Mouse (Mus musculus): Measurements from ENCODE around the gene Shisa3.

DNA sequence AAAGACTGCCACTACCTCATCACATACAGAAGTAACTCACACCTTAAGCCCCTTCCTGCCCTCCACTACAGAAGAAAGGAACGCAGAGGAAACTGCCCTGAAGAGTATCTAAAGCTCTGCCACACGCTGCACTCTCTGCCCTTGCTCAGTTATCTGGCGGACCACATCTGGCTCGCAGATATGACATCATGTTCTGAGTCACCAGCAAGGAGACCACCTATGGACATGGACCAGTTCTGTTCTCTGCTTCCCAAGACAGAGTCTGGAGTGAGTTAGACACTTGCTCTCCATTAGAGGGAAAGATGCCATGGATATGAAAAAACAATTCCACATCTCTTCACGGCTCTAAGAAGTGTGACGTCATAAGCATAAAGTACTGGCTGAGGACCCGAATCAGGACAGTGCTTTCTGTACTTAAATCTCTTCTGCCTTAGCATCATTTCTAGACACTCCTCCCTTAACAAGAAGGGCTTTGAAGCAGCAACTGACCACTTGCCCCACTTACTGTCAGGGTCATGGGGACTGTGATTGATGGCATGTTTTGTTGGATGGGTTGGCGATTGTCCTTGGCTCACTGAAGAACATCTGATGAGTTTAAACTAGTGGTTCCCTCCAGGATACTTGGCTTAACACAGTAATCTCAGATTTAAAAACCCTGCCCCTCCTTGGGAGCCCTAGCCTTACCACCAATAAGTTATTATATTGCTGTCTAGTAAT is 33.1 kb downstream of the Shisa3 start:
- TF ChIP-seq CTCF (conservative IDR thresholded peaks at IDR 0.05; ENCODE audit: insufficient read depth, insufficient read length, low read depth, low read length) (no peak), POLR2A (IDR thresholded peaks at IDR 0.05; ENCODE audit: low read depth, low read length) (no peak)

Data from kidney, adult 2 months (tissue).